Mouse (Mus musculus): ENCODE data around the gene Myh7.

GRCm38 (mm10) chr14:55001938-55002686 lies 7.7 kb upstream of the Myh7 start:
- TF ChIP-seq POLR2A (IDR thresholded peaks at IDR 0.05; ENCODE audit: borderline replicate concordance, low read depth, low read length) = no peak
- no peak for TF ChIP-seq CTCF (IDR thresholded peaks at IDR 0.05; ENCODE audit: low read depth, low read length)
